Mouse (Mus musculus): Measurements from ENCODE around the gene Hook1. TPM values are rescaled to one million over a fixed set of nuclear protein-coding genes. Genes with fewer than 3 reads are reported as not detected.

The Hook1 gene
- total RNA-seq, 1 experiment: 54.4 TPM

GRCm38 (mm10) chr4:95928846-95929245 is 38.2 kb upstream of the Hook1 start:
- H3K27ac ChIP-seq (ENCODE audit: insufficient read depth, low read depth, low read length, poor library complexity, severe bottlenecking): no peak overlapping the region
- H3K9me3 ChIP-seq (ENCODE audit: control insufficient read depth, insufficient read depth, low read depth, low read length): no peaks in the 10 kb centered on the region
- no peak overlapping the region for H3K9ac ChIP-seq (ENCODE audit: insufficient read depth, low read depth, low read length, poor library complexity, severe bottlenecking)
- DNase-seq (ENCODE audit: low read depth, low spot score): no peak
- no peaks in the 10 kb centered on the region for H3K36me3 ChIP-seq (ENCODE audit: control insufficient read depth, insufficient read depth, low read length, poor library complexity, severe bottlenecking)
- in situ Hi-C loops (cut with MboI; ENCODE audit: low sequenced_read_pairs in 2 of 2, unreplicated experiment in 2 of 2): no loop called here
- H3K4me1 ChIP-seq (ENCODE audit: control insufficient read depth in 2 of 2, insufficient read depth in 2 of 2, low read length in 2 of 2, poor library complexity in 1 of 2): no peaks in the 10 kb centered on the region
- H3K4me3 ChIP-seq (ENCODE audit: insufficient read depth in 1 of 2, low read depth in 1 of 2, low read length in 2 of 2, poor library complexity in 1 of 2, severe bottlenecking in 1 of 2): no peak overlapping the region
- TF ChIP-seq HCFC1 (IDR thresholded peaks at IDR 0.05; ENCODE audit: borderline replicate concordance, insufficient read depth, low read length) (no peak), ZNF384 (IDR thresholded peaks at IDR 0.05; ENCODE audit: low read depth, low read length) (no peak), MAFK (IDR thresholded peaks at IDR 0.05; ENCODE audit: insufficient read depth, low read depth, low read length) (no peak), CHD2 (IDR thresholded peaks at IDR 0.05; ENCODE audit: low read depth, low read length) (no peak), ZC3H11A (IDR thresholded peaks at IDR 0.05; ENCODE audit: borderline replicate concordance, low read depth, low read length) (no peak)

- Histone ChIP-seq H3K36me3 (ENCODE audit: control insufficient read depth, insufficient read depth, low read length, poor library complexity, severe bottlenecking) (no peaks in the 10 kb centered on the region), H3K27ac (ENCODE audit: insufficient read depth, low read depth, low read length, poor library complexity, severe bottlenecking) (no peak overlapping the region), H3K4me3 (ENCODE audit: insufficient read depth in 1 of 2, low read depth in 1 of 2, low read length in 2 of 2, poor library complexity in 1 of 2, severe bottlenecking in 1 of 2) (no peak overlapping the region), H3K9ac (ENCODE audit: insufficient read depth, low read depth, low read length, poor library complexity, severe bottlenecking) (no peak overlapping the region), H3K9me3 (ENCODE audit: control insufficient read depth, insufficient read depth, low read depth, low read length) (no peaks in the 10 kb centered on the region), H3K4me1 (ENCODE audit: control insufficient read depth in 2 of 2, insufficient read depth in 2 of 2, low read length in 2 of 2, poor library complexity in 1 of 2) (no peaks in the 10 kb centered on the region)
- in situ Hi-C loops (cut with MboI; ENCODE audit: low sequenced_read_pairs in 2 of 2, unreplicated experiment in 2 of 2): no loop called here
- TF ChIP-seq ZNF384 (IDR thresholded peaks at IDR 0.05; ENCODE audit: low read depth, low read length): no peak
- TF ChIP-seq CHD2 (IDR thresholded peaks at IDR 0.05; ENCODE audit: low read depth, low read length): no peak
- no peak for TF ChIP-seq MAFK (IDR thresholded peaks at IDR 0.05; ENCODE audit: insufficient read depth, low read depth, low read length)
- no peak for TF ChIP-seq HCFC1 (IDR thresholded peaks at IDR 0.05; ENCODE audit: borderline replicate concordance, insufficient read depth, low read length)
- no peak for TF ChIP-seq ZC3H11A (IDR thresholded peaks at IDR 0.05; ENCODE audit: borderline replicate concordance, low read depth, low read length)
- no peak for DNase-seq (ENCODE audit: low read depth, low spot score)
Observed at GRCm38 (mm10) chr4:95929936-95930335, 37.1 kb upstream of the Hook1 start.

GRCm38 (mm10) chr4:95931331-95931730 is 35.7 kb upstream of the Hook1 start:
- Histone ChIP-seq H3K4me3 (ENCODE audit: insufficient read depth in 1 of 2, low read depth in 1 of 2, low read length in 2 of 2, poor library complexity in 1 of 2, severe bottlenecking in 1 of 2) (no peak overlapping the region), H3K4me1 (ENCODE audit: control insufficient read depth in 2 of 2, insufficient read depth in 2 of 2, low read length in 2 of 2, poor library complexity in 1 of 2) (no peaks in the 10 kb centered on the region), H3K9ac (ENCODE audit: insufficient read depth, low read depth, low read length, poor library complexity, severe bottlenecking) (no peak overlapping the region), H3K36me3 (ENCODE audit: control insufficient read depth, insufficient read depth, low read length, poor library complexity, severe bottlenecking) (no peaks in the 10 kb centered on the region), H3K9me3 (ENCODE audit: control insufficient read depth, insufficient read depth, low read depth, low read length) (no peaks in the 10 kb centered on the region), H3K27ac (ENCODE audit: insufficient read depth, low read depth, low read length, poor library complexity, severe bottlenecking) (no peak overlapping the region)
- in situ Hi-C loops (cut with MboI; ENCODE audit: low sequenced_read_pairs in 2 of 2, unreplicated experiment in 2 of 2): no loop called here
- no peak for DNase-seq (ENCODE audit: low read depth, low spot score)
- TF ChIP-seq ZNF384 (IDR thresholded peaks at IDR 0.05; ENCODE audit: low read depth, low read length) (no peak), MAFK (IDR thresholded peaks at IDR 0.05; ENCODE audit: insufficient read depth, low read depth, low read length) (no peak), HCFC1 (IDR thresholded peaks at IDR 0.05; ENCODE audit: borderline replicate concordance, insufficient read depth, low read length) (no peak), CHD2 (IDR thresholded peaks at IDR 0.05; ENCODE audit: low read depth, low read length) (no peak), ZC3H11A (IDR thresholded peaks at IDR 0.05; ENCODE audit: borderline replicate concordance, low read depth, low read length) (no peak)

- Histone ChIP-seq H3K36me3 (ENCODE audit: control insufficient read depth, insufficient read depth, low read length, poor library complexity, severe bottlenecking) (no peaks in the 10 kb centered on the region), H3K4me1 (ENCODE audit: control insufficient read depth in 2 of 2, insufficient read depth in 2 of 2, low read length in 2 of 2, poor library complexity in 1 of 2) (no peaks in the 10 kb centered on the region), H3K4me3 (ENCODE audit: insufficient read depth in 1 of 2, low read depth in 1 of 2, low read length in 2 of 2, poor library complexity in 1 of 2, severe bottlenecking in 1 of 2) (no peak overlapping the region), H3K27ac (ENCODE audit: insufficient read depth, low read depth, low read length, poor library complexity, severe bottlenecking) (no peak overlapping the region), H3K9me3 (ENCODE audit: control insufficient read depth, insufficient read depth, low read depth, low read length) (no peaks in the 10 kb centered on the region), H3K9ac (ENCODE audit: insufficient read depth, low read depth, low read length, poor library complexity, severe bottlenecking) (no peak overlapping the region)
- in situ Hi-C loops (cut with MboI; ENCODE audit: low sequenced_read_pairs in 2 of 2, unreplicated experiment in 2 of 2): no loop called here
- no peak for TF ChIP-seq MAFK (IDR thresholded peaks at IDR 0.05; ENCODE audit: insufficient read depth, low read depth, low read length)
- TF ChIP-seq HCFC1 (IDR thresholded peaks at IDR 0.05; ENCODE audit: borderline replicate concordance, insufficient read depth, low read length): no peak
- TF ChIP-seq ZC3H11A (IDR thresholded peaks at IDR 0.05; ENCODE audit: borderline replicate concordance, low read depth, low read length): no peak
- no peak for TF ChIP-seq CHD2 (IDR thresholded peaks at IDR 0.05; ENCODE audit: low read depth, low read length)
- TF ChIP-seq ZNF384 (IDR thresholded peaks at IDR 0.05; ENCODE audit: low read depth, low read length): no peak
- DNase-seq (ENCODE audit: low read depth, low spot score): no peak
Observed at GRCm38 (mm10) chr4:95933801-95934356, 33.2 kb upstream of the Hook1 start.

All from ES-E14 (cell line).